Mouse (Mus musculus): Measurements from ENCODE around the gene Sirpa. TPM values are rescaled to one million over a fixed set of nuclear protein-coding genes. Genes with fewer than 3 reads are reported as not detected.

Sirpa gene
- total RNA-seq, 1 experiment: 6.5 TPM

DNA sequence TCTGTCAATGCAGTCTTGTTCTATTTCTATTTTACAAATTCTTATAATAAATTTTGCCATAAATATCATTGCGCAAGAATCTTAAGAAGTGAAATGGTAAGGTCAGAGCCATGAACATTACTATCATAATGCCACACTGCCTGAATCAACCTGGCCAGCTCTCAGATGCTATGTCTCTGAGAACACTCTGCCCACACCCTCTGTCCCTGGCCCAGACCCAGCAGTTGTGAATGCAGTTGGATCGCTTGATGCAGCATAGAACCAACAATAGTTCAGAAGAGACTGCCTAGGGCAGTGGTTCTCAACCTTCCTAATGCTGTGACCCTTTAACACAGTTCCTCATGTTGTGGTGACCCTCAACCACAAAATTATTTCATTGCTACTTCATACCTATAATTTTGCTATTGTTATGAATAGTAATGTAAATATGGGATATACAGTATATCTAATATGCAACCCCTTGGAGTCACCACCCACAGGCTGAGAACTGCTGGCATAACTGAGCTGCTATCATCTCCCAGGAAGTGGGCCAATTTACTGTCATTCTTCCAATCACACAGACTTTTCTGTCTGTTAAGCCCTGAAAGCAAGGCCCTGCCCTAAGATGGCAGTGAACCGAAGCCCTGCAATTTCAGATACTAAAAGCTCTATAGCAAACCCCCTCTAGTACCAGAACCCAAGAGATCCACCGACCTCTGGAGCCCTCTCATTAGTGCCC lies 61.8 kb downstream of the Sirpa start:
- no peak for DNase-seq (ENCODE audit: low read depth, low spot score)
- in situ Hi-C loops (cut with MboI; ENCODE audit: low sequenced_read_pairs in 2 of 2, unreplicated experiment in 2 of 2): no loop called here
- Histone ChIP-seq H3K4me3 (ENCODE audit: insufficient read depth in 1 of 2, low read depth in 1 of 2, low read length in 2 of 2, poor library complexity in 1 of 2, severe bottlenecking in 1 of 2) (no peak overlapping the region), H3K4me1 (ENCODE audit: control insufficient read depth in 2 of 2, insufficient read depth in 2 of 2, low read length in 2 of 2, poor library complexity in 1 of 2) (no peaks in the 10 kb centered on the region), H3K9me3 (ENCODE audit: control insufficient read depth, insufficient read depth, low read depth, low read length) (no peaks in the 10 kb centered on the region), H3K27ac (ENCODE audit: insufficient read depth, low read depth, low read length, poor library complexity, severe bottlenecking) (no peak overlapping the region), H3K9ac (ENCODE audit: insufficient read depth, low read depth, low read length, poor library complexity, severe bottlenecking) (no peak overlapping the region), H3K36me3 (ENCODE audit: control insufficient read depth, insufficient read depth, low read length, poor library complexity, severe bottlenecking) (no peaks in the 10 kb centered on the region)
- TF ChIP-seq ZNF384 (IDR thresholded peaks at IDR 0.05; ENCODE audit: low read depth, low read length): no peak
- TF ChIP-seq CHD2 (IDR thresholded peaks at IDR 0.05; ENCODE audit: low read depth, low read length): no peak
- TF ChIP-seq MAFK (IDR thresholded peaks at IDR 0.05; ENCODE audit: insufficient read depth, low read depth, low read length): no peak
- no peak for TF ChIP-seq HCFC1 (IDR thresholded peaks at IDR 0.05; ENCODE audit: borderline replicate concordance, insufficient read depth, low read length)
- no peak for TF ChIP-seq ZC3H11A (IDR thresholded peaks at IDR 0.05; ENCODE audit: borderline replicate concordance, low read depth, low read length)

DNA sequence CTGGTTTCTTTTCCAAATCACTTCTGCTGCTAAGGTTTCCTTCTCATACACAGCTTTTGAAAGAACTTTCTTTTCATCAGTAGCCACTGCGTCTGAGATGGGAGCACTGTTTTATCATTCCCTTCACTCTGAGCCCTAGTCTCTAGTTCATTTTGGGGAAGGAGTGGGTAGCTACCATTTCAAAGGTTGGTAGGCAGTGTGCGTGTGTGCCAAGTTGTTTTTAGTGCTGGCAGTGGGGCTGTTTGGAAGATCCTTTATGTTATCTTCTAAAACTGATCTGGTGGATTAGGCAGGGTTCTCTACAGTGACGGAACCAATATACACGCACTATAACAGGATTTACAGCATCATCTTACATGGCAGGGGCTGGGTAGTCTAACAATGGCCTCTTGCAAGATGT lies 62.4 kb downstream of the Sirpa start:
- no peak for DNase-seq (ENCODE audit: low read depth, low spot score)
- no peak overlapping the region for H3K4me3 ChIP-seq (ENCODE audit: insufficient read depth in 1 of 2, low read depth in 1 of 2, low read length in 2 of 2, poor library complexity in 1 of 2, severe bottlenecking in 1 of 2)
- H3K4me1 ChIP-seq (ENCODE audit: control insufficient read depth in 2 of 2, insufficient read depth in 2 of 2, low read length in 2 of 2, poor library complexity in 1 of 2): no peaks in the 10 kb centered on the region
- no peak overlapping the region for H3K27ac ChIP-seq (ENCODE audit: insufficient read depth, low read depth, low read length, poor library complexity, severe bottlenecking)
- no peaks in the 10 kb centered on the region for H3K9me3 ChIP-seq (ENCODE audit: control insufficient read depth, insufficient read depth, low read depth, low read length)
- no peak for TF ChIP-seq MAFK (IDR thresholded peaks at IDR 0.05; ENCODE audit: insufficient read depth, low read depth, low read length)
- TF ChIP-seq CHD2 (IDR thresholded peaks at IDR 0.05; ENCODE audit: low read depth, low read length): no peak
- TF ChIP-seq ZNF384 (IDR thresholded peaks at IDR 0.05; ENCODE audit: low read depth, low read length): no peak
- TF ChIP-seq ZC3H11A (IDR thresholded peaks at IDR 0.05; ENCODE audit: borderline replicate concordance, low read depth, low read length): no peak
- no peak for TF ChIP-seq HCFC1 (IDR thresholded peaks at IDR 0.05; ENCODE audit: borderline replicate concordance, insufficient read depth, low read length)
- in situ Hi-C loops (cut with MboI; ENCODE audit: low sequenced_read_pairs in 2 of 2, unreplicated experiment in 2 of 2): no loop called here
- H3K9ac ChIP-seq (ENCODE audit: insufficient read depth, low read depth, low read length, poor library complexity, severe bottlenecking): no peak overlapping the region
- no peaks in the 10 kb centered on the region for H3K36me3 ChIP-seq (ENCODE audit: control insufficient read depth, insufficient read depth, low read length, poor library complexity, severe bottlenecking)

DNA sequence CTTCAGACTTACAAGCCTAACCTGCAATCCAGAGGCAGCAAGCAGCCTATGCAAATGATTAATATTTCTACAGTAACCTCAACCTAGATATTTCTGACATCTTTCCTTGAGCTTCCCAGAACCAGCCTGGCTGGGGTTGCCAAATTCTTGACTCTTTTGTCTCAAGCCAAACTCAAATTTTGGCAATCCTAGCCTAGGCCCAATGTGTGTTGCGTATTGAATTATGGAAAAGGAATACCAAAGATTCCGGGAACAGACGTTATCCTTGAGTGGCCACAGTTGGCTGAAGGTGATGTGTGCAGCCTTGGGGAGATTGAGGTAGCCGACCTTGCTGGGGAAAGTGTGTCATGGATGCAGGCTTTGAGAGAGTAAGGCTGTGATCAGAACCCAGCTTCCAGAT lies 66.2 kb downstream of the Sirpa start:
- Histone ChIP-seq H3K4me3 (ENCODE audit: insufficient read depth in 1 of 2, low read depth in 1 of 2, low read length in 2 of 2, poor library complexity in 1 of 2, severe bottlenecking in 1 of 2) (no peak overlapping the region), H3K9ac (ENCODE audit: insufficient read depth, low read depth, low read length, poor library complexity, severe bottlenecking) (no peak overlapping the region), H3K27ac (ENCODE audit: insufficient read depth, low read depth, low read length, poor library complexity, severe bottlenecking) (no peak overlapping the region), H3K9me3 (ENCODE audit: control insufficient read depth, insufficient read depth, low read depth, low read length) (no peaks in the 10 kb centered on the region), H3K36me3 (ENCODE audit: control insufficient read depth, insufficient read depth, low read length, poor library complexity, severe bottlenecking) (no peaks in the 10 kb centered on the region), H3K4me1 (ENCODE audit: control insufficient read depth in 2 of 2, insufficient read depth in 2 of 2, low read length in 2 of 2, poor library complexity in 1 of 2) (no peaks in the 10 kb centered on the region)
- TF ChIP-seq ZNF384 (IDR thresholded peaks at IDR 0.05; ENCODE audit: low read depth, low read length) (no peak), HCFC1 (IDR thresholded peaks at IDR 0.05; ENCODE audit: borderline replicate concordance, insufficient read depth, low read length) (no peak), MAFK (IDR thresholded peaks at IDR 0.05; ENCODE audit: insufficient read depth, low read depth, low read length) (no peak), ZC3H11A (IDR thresholded peaks at IDR 0.05; ENCODE audit: borderline replicate concordance, low read depth, low read length) (no peak), CHD2 (IDR thresholded peaks at IDR 0.05; ENCODE audit: low read depth, low read length) (no peak)
- no peak for DNase-seq (ENCODE audit: low read depth, low spot score)
- in situ Hi-C loops (cut with MboI; ENCODE audit: low sequenced_read_pairs in 2 of 2, unreplicated experiment in 2 of 2): no loop called here

DNA sequence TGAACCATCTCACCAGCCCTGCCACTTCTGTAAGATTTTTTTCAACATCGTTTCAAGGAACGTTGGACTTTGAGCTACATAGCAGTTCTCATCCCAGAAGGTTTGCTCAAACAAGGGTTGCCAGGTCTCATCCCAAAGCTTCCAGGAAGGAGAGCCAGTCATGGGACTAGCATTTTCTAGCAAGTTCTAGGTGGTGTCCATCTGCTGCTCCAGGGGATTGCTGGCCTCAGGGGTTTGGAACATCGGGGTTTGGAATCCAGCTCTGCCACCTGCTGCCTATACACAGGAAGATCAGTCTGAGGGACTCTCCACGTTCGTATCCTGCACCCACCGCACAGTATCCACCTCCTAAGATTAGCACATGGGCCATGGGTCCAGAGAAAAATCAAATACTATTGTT lies 67.4 kb downstream of the Sirpa start:
- no peak for DNase-seq (ENCODE audit: low read depth, low spot score)
- Histone ChIP-seq H3K9me3 (ENCODE audit: control insufficient read depth, insufficient read depth, low read depth, low read length) (no peaks in the 10 kb centered on the region), H3K36me3 (ENCODE audit: control insufficient read depth, insufficient read depth, low read length, poor library complexity, severe bottlenecking) (no peaks in the 10 kb centered on the region), H3K9ac (ENCODE audit: insufficient read depth, low read depth, low read length, poor library complexity, severe bottlenecking) (no peak overlapping the region), H3K27ac (ENCODE audit: insufficient read depth, low read depth, low read length, poor library complexity, severe bottlenecking) (no peak overlapping the region), H3K4me1 (ENCODE audit: control insufficient read depth in 2 of 2, insufficient read depth in 2 of 2, low read length in 2 of 2, poor library complexity in 1 of 2) (no peaks in the 10 kb centered on the region), H3K4me3 (ENCODE audit: insufficient read depth in 1 of 2, low read depth in 1 of 2, low read length in 2 of 2, poor library complexity in 1 of 2, severe bottlenecking in 1 of 2) (no peak overlapping the region)
- TF ChIP-seq ZC3H11A (IDR thresholded peaks at IDR 0.05; ENCODE audit: borderline replicate concordance, low read depth, low read length): no peak
- TF ChIP-seq ZNF384 (IDR thresholded peaks at IDR 0.05; ENCODE audit: low read depth, low read length): no peak
- no peak for TF ChIP-seq MAFK (IDR thresholded peaks at IDR 0.05; ENCODE audit: insufficient read depth, low read depth, low read length)
- no peak for TF ChIP-seq HCFC1 (IDR thresholded peaks at IDR 0.05; ENCODE audit: borderline replicate concordance, insufficient read depth, low read length)
- no peak for TF ChIP-seq CHD2 (IDR thresholded peaks at IDR 0.05; ENCODE audit: low read depth, low read length)
- in situ Hi-C loops (cut with MboI; ENCODE audit: low sequenced_read_pairs in 2 of 2, unreplicated experiment in 2 of 2): no loop called here

All from ES-E14 (cell line).